Mouse (Mus musculus) hindbrain, embryonic 14.5 days (tissue): ENCODE results near the gene Zbtb6. TPM values are rescaled to one million over a fixed set of nuclear protein-coding genes. Genes with fewer than 3 reads are reported as not detected.

Source experiments
- ATAC-seq: fragments of 200-750 bp; cut with Nextera tagmentation; 2 replicates; pipeline ENCODE4 v1.8.0; 2017; ENCODE audit warnings: moderate number of reproducible peaks, mild to moderate bottlenecking, moderate TSS enrichment, moderate library complexity; ENCODE audit not compliant: low FRiP score
- DNase-seq: peaks from one replicate; pipeline ENCODE4 v3.0.0-alpha.2; 2015; ENCODE audit warnings: low spot score
- H3K27ac ChIP-seq: fragments of 300-500 bp; sonication (generic); 2 replicates; pipeline ENCODE4 v1.5.1; 2014; ENCODE audit warnings: mild to moderate bottlenecking, moderate library complexity
- H3K27me3 ChIP-seq: fragments of 300-500 bp; sonication (generic); 2 replicates; pipeline ENCODE4 v1.6.1; 2014; ENCODE audit warnings: mild to moderate bottlenecking, low read length, mixed read lengths; ENCODE audit not compliant: control insufficient read depth, insufficient read depth
- H3K36me3 ChIP-seq: fragments of 300-500 bp; sonication (generic); replicated peaks from 2 replicates; pipeline ENCODE4 v1.6.1; 2014; ENCODE audit not compliant: control insufficient read depth, insufficient read depth
- H3K4me1 ChIP-seq: fragments of 300-500 bp; sonication (generic); replicated peaks from 2 replicates; pipeline ENCODE4 v1.6.1; 2014; ENCODE audit warnings: antibody characterized with exemption, low read length, mixed read lengths; ENCODE audit not compliant: control insufficient read depth, insufficient read depth
- H3K4me2 ChIP-seq: fragments of 300-500 bp; sonication (generic); replicated peaks from 2 replicates; pipeline ENCODE4 v1.6.1; 2014; ENCODE audit warnings: mild to moderate bottlenecking, moderate library complexity
- H3K4me3 ChIP-seq: fragments of 300-500 bp; sonication (generic); replicated peaks from 2 replicates; pipeline ENCODE4 v1.5.1; 2014; ENCODE audit warnings: mild to moderate bottlenecking, low read length
- H3K9ac ChIP-seq: fragments of 300-500 bp; sonication (generic); 2 replicates; pipeline ENCODE4 v1.6.1; 2014
- H3K9me3 ChIP-seq: fragments of 300-500 bp; sonication (generic); 2 replicates; pipeline ENCODE4 v1.6.1; 2016; ENCODE audit warnings: low read length; ENCODE audit not compliant: control insufficient read depth
- WGBS: fragments of 180-500 bp; shearing (Covaris S2); extraction: QIAGEN DNeasy Blood & Tissue Kit; methylation state at CpG from one replicate; pipeline ENCODE4 v1.1.7; 2014; 5-methylcytosine and 5-hydroxymethylcytosine counted together
- polyA plus RNA-seq: library from polyadenylated mRNA; unstranded; fragments of >200 nt; fragmentation: Nextera tagmentation; extraction: Ambion mirVana; gene quantifications from 2 replicates; pipeline ENCODE4 v1.2.1, GENCODE M21; 2014

The Zbtb6 gene
- 9.9 and 11.2 TPM in 2 replicates for polyA plus RNA-seq

DNA sequence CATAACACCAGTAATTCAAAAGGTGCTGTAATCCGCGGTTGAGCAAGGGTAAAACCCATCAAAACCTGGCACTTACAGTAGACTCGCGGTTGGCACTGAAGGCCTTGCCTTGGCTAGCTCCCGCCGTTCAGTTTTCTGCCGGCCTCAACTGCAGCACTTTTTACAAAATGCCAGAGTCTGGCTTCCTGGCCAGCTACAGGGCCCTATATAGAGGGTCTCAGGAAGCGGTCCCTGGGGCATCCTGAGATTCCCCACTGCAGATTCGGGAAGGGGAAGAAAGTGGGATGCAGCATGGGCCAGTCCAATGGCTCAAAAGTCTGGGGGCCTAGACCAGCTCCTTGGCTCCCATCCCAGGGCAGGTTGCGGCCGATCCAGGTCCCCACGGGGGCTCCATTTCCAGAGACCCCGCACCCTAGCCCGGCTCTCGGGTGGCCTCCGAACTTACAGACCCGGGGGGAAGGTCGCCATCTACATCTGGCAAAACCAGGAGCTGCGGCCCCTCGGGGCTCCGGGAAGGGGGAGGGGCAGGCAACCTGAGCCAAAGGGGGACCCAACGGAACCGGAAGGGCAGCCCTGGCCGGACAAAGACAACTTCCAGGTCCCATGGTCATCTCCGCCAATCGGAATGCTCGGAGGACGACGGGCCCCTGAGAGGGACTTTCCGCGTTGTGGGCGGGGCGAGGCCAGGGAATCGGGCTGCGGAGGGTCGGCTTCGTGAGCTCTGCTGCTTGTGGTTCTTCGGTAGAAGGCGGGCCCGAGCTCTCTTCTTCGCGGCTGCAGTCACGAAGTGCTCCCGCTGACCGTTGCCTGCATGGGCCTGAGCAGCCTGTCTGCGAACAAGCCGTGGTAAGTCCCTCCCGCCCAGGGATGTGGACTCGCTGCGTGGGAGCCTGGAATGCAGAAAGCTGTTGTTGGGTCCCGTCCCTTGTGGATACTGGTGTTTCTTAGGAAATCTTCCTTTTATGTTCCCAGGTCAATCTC is at the start of gene Zbtb6, which contains the start of the genes Zbtb26 and Rabgap1:
Gene Zbtb6, minus strand, starts transcription at position 561 of the 981 bp plus-strand sequence.
Gene Zbtb26, minus strand, starts transcription at position 525 of the 981 bp plus-strand sequence.
Gene Rabgap1, plus strand, starts transcription at position 669 of the 981 bp plus-strand sequence.
- peak; percentile 99 for ATAC-seq
- no peaks in the 10 kb centered on the region for H3K9me3 ChIP-seq
- H3K9ac ChIP-seq, result peak within 1 kb of the TSS; percentile 81
- WGBS, result under 1% methylated on average over 51 of the region's 51 CpGs
- H3K36me3 ChIP-seq, result no peaks in the 10 kb centered on the region
- peaks cover 24% of the 10 kb centered on the region for H3K4me1 ChIP-seq
- H3K4me3 ChIP-seq, result peak within 1 kb of the TSS; percentile 71
- peak; percentile 93 for DNase-seq
- H3K4me2 ChIP-seq, result peak within 1 kb of the TSS; percentile 61
- no peaks in the 10 kb centered on the region for H3K27me3 ChIP-seq
- peak within 1 kb of the TSS; percentile 81 for H3K27ac ChIP-seq

DNA sequence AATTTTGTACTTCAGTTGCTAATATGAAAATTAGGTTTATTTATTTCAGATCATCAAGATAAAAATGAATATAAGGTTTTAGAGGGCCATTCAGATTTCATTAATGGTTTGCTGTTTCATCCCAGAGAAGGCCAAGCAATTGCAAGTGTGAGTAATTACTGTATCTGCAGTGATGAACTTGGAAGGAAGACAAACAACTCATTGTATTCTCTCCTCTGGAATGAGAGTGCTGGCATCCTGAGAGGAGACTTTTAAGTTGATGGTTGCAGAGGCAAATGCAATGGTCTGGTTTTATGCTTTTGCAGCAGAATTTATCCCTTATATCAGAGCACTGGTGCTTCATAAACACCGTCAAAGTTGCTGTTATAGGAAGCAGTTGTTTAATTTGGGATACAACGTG is 46.0 kb upstream of the Zbtb6 start:
- Histone ChIP-seq H3K36me3 (peaks cover 85% of the 10 kb centered on the region), H3K27me3 (no peaks in the 10 kb centered on the region), H3K9me3 (no peaks in the 10 kb centered on the region), H3K27ac (no peak overlapping the region), H3K4me2 (no peak overlapping the region), H3K9ac (no peak overlapping the region), H3K4me3 (no peak overlapping the region), H3K4me1 (no peaks in the 10 kb centered on the region)
- ATAC-seq (no peak), DNase-seq (no peak)
- 97% methylated on average over 2 of the region's 2 CpGs for WGBS

GRCm38 (mm10) chr2:37486408-37486807 is 43.4 kb upstream of the Zbtb6 start:
- Histone ChIP-seq H3K4me3 (no peak overlapping the region), H3K9me3 (no peaks in the 10 kb centered on the region), H3K9ac (no peak overlapping the region), H3K36me3 (peaks cover 81% of the 10 kb centered on the region), H3K4me1 (no peaks in the 10 kb centered on the region), H3K27ac (no peak overlapping the region), H3K4me2 (no peak overlapping the region), H3K27me3 (no peaks in the 10 kb centered on the region)
- DNase-seq, result no peak
- no peak for ATAC-seq

DNA sequence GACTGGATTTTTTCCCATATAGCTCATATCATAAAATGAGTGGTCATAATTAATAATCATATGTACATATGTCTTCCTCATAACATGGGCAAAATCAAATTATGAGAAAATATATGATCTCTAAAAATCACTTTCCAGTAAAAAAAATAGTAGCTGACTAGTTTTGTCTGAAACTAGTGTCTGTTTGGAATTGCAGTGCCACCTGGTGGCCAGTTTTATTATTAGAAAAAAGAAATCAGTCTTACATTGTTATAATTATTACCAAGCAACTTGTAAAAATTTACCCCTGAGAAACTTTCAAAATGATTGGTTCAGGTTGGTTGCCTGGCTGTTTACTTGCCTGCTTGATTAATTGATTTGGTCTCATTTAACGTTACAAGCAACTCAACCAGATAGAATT is 42.4 kb upstream of the Zbtb6 start:
- ATAC-seq, result no peak
- Histone ChIP-seq H3K27ac (no peak overlapping the region), H3K9me3 (no peaks in the 10 kb centered on the region), H3K36me3 (peaks cover 77% of the 10 kb centered on the region), H3K27me3 (no peaks in the 10 kb centered on the region), H3K4me3 (no peak overlapping the region), H3K9ac (no peak overlapping the region), H3K4me1 (no peaks in the 10 kb centered on the region), H3K4me2 (no peak overlapping the region)
- DNase-seq, result peak; percentile 86
- 86% methylated on average over 1 of the region's 1 CpGs for WGBS

DNA sequence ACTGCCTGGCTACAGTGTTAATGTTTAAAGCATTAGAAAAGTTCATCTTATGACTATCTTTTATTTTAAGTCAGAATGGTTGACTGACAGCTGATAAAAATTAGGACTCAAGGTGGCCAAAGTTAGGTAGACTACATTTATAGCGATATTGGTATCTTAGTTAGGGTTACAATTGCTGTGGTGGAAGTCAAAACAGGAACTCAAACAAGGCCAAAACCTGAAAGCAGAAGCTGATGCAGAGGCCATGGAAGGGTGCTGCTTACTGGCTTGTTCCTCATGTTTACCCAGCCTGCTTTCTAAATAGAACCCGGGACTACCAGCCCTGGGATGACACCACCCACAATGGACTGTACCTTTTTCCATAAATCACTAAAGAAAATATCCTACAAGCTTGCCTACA is 41.2 kb upstream of the Zbtb6 start:
- Histone ChIP-seq H3K9me3 (no peaks in the 10 kb centered on the region), H3K36me3 (peaks cover 69% of the 10 kb centered on the region), H3K4me2 (no peak overlapping the region), H3K4me3 (no peak overlapping the region), H3K9ac (no peak overlapping the region), H3K27ac (no peak overlapping the region), H3K4me1 (no peaks in the 10 kb centered on the region), H3K27me3 (no peaks in the 10 kb centered on the region)
- WGBS, result 89% methylated on average over 2 of the region's 2 CpGs
- DNase-seq (no peak), ATAC-seq (no peak)

GRCm38 (mm10) chr2:37480039-37480438 is 37.1 kb upstream of the Zbtb6 start:
- no peaks in the 10 kb centered on the region for H3K4me1 ChIP-seq
- peaks cover 75% of the 10 kb centered on the region for H3K36me3 ChIP-seq
- H3K4me3 ChIP-seq, result no peak overlapping the region
- H3K27me3 ChIP-seq, result no peaks in the 10 kb centered on the region
- H3K9ac ChIP-seq, result no peak overlapping the region
- no peak overlapping the region for H3K4me2 ChIP-seq
- DNase-seq, result no peak
- H3K27ac ChIP-seq, result no peak overlapping the region
- 0 out of 2 replicates have a peak, but pooled peaks cover 3% of the 10 kb centered on the region for H3K9me3 ChIP-seq
- WGBS, result 98% methylated on average over 2 of the region's 2 CpGs
- no peak for ATAC-seq

DNA sequence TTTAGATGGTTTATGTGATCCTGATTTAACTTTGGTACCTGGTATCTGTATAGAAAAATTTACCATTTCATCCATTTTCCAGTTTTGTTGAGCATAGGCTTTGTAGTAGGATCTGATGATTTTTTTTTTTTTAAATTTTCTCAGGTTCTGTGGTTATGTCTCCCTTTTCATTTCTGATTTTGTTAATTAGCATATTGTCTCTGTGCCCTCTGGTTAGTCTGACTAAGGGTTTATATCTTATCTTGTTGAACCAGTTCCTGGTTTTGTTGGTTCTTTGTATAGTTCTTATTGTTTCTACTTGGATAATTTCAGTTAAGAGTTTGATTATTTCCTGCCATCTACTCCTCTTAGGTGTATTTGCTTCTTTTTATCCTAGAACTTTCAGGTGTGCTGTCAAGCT is 36.6 kb upstream of the Zbtb6 start:
- Histone ChIP-seq H3K9ac (no peak overlapping the region), H3K4me1 (no peaks in the 10 kb centered on the region), H3K9me3 (0 out of 2 replicates have a peak, but pooled peaks cover 3% of the 10 kb centered on the region), H3K27ac (no peak overlapping the region), H3K4me3 (no peak overlapping the region), H3K36me3 (peaks cover 75% of the 10 kb centered on the region), H3K27me3 (no peaks in the 10 kb centered on the region), H3K4me2 (no peak overlapping the region)
- DNase-seq, result no peak
- no peak for ATAC-seq

DNA sequence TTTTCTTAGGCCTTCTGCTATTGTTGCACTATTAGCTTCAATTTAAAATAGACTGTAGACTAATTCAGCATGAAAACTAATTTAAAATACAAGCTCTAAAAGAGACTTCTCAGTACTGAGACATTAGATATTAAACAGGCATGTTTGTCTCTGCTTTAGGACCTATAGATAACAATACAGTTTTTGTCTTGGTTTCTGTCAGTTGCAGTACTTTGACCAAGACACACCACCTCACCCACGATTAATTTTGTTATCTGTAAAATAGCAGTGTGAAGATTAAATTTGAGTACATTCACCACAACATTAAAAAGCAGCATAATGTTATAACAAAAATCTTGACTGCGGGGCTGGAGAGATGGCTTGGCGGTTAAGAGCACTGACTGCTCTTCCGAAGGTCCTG is 23.3 kb upstream of the Zbtb6 start:
- H3K9ac ChIP-seq, result no peak overlapping the region
- H3K4me2 ChIP-seq, result no peak overlapping the region
- ATAC-seq, result no peak
- no peaks in the 10 kb centered on the region for H3K9me3 ChIP-seq
- no peak overlapping the region for H3K27ac ChIP-seq
- DNase-seq, result no peak
- no peaks in the 10 kb centered on the region for H3K27me3 ChIP-seq
- 91% methylated on average over 4 of the region's 4 CpGs for WGBS
- H3K4me3 ChIP-seq, result no peak overlapping the region
- peaks cover 16% of the 10 kb centered on the region for H3K36me3 ChIP-seq
- H3K4me1 ChIP-seq, result no peaks in the 10 kb centered on the region

DNA sequence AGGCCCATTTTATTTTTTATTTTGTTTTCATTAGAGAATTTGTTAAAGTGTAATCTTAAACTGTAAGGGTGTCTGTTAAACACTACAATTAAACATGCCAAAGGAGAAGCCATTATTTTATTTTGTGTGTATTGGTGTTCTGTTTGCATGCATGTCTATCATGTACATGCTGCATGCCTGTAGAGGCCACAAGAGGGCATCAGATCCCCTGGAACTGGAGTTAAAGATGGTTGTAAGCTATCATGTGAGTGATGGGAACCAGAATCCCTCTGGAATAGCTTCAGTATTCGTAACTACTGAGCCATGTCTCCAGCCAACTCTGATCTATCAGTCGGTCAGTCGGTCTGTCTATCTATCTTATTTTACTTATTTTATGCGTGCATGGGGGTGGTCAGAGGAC is 17.7 kb upstream of the Zbtb6 start:
- H3K9ac ChIP-seq, result no peak overlapping the region
- H3K27ac ChIP-seq, result no peak overlapping the region
- DNase-seq, result no peak
- H3K4me3 ChIP-seq, result no peak overlapping the region
- ATAC-seq, result no peak
- no peaks in the 10 kb centered on the region for H3K36me3 ChIP-seq
- no peaks in the 10 kb centered on the region for H3K9me3 ChIP-seq
- 95% methylated on average over 4 of the region's 4 CpGs for WGBS
- no peaks in the 10 kb centered on the region for H3K4me1 ChIP-seq
- no peak overlapping the region for H3K4me2 ChIP-seq
- no peaks in the 10 kb centered on the region for H3K27me3 ChIP-seq
